Mouse (Mus musculus): ENCODE measurements at regions not wholly inside any gene's neighbourhood (a gene's known extent, or its start where the extent isn't known, plus 50 kb on each side); places are given as distances from the start of the nearest gene placed in this dataset.

- no peak for DNase-seq
- intact Hi-C loops (cut with DNase I; ENCODE audit: low total_unique reads), result no loop called here
These were observed 1106.0 kb downstream of the Grm8 start for GRCm38 (mm10) chr6:27029008-27029407.

- no peak for DNase-seq
- intact Hi-C loops (cut with DNase I; ENCODE audit: low total_unique reads), result no loop called here
These were observed 1106.6 kb downstream of the Grm8 start for GRCm38 (mm10) chr6:27028377-27028776.

DNA sequence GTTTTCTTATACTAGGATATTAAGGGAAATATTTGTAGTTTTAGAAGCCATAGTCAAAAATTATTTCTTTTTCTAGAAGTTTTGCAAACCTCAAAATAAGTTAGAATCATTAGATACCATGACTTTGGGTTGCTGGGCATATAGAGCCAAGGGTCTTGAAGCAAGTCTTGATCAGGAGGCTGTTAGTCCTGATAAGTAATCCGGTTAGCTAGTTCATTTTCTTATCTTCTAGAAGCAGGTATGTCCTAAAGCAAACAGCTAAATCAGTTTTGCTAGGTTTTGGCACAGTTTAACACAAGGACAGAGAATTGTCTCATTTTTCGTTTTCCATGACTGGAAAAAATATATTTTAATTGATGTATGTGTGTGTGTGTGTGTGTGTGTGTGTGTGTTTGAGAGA, 1113.3 kb downstream of the Grm8 start:
- DNase-seq, result no peak
- intact Hi-C loops (cut with DNase I; ENCODE audit: low total_unique reads), result no loop called here

DNA sequence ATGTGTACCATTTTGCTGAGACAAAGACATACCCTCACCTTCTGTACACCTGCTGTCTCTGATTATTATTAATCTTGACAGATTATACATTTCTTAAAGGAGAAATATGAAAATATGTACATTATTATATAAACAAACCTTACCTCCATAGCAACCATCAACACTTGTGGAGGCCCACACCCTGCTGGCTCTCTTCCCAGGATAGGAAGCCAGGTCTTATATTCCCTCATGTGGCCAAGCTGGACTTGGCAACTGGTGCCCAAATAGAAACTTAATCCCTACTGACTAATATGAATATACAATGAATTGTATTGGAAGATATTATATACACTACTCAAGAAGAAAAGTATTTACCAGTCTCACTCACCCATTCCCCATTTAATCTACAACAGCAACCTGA, 1120.5 kb downstream of the Grm8 start:
- DNase-seq, result no peak
- intact Hi-C loops (cut with DNase I; ENCODE audit: low total_unique reads), result no loop called here

GRCm38 (mm10) chr6:26976613-26977012, 1158.4 kb downstream of the Grm8 start:
- DNase-seq, result no peak
- intact Hi-C loops (cut with DNase I; ENCODE audit: low total_unique reads), result loop anchor here (5.0 kb wide), 1 partner anchor 996 kb away; no protein-coding TSS in a partner anchor

DNA sequence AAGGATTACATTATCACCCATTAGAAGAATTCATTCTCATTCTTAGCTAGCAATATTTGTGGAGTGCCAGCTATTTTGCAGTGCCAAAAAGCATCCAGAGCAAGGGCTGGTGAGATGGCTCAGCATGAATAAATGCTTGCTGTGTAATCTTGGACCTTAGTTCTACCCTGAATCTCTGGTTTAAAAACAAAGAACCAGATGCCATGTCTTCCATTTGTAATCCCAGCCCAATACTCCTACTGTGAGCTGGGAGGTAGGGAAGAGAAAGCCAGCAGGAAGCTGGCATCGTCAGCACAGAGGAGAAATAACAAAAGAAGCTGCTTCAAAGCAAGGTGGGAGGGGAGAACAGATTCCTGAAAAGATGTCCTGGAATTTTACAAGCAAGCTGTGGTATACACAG, 1140.1 kb upstream of the Pot1a start:
- intact Hi-C loops (cut with DNase I; ENCODE audit: low total_unique reads), result no loop called here
- no peak for DNase-seq
